Mouse (Mus musculus) midbrain, embryonic 15.5 days (tissue): ENCODE results near the gene Olfr1253. TPM values are rescaled to one million over a fixed set of nuclear protein-coding genes. Genes with fewer than 3 reads are reported as not detected.

Experiments
- ATAC-seq: fragments of 200-750 bp; cut with Nextera tagmentation; replicated peaks from 2 replicates; pipeline ENCODE4 v1.8.0; 2017; ENCODE audit warnings: moderate TSS enrichment
- H3K27ac ChIP-seq: fragments of 300-500 bp; sonication (generic); 2 replicates; pipeline ENCODE4 v1.5.1; 2015; ENCODE audit warnings: mild to moderate bottlenecking, inconsistent platforms
- H3K27me3 ChIP-seq: fragments of 300-500 bp; sonication (generic); replicated peaks from 2 replicates; pipeline ENCODE4 v1.6.1; 2015; ENCODE audit warnings: inconsistent platforms
- H3K36me3 ChIP-seq: fragments of 300-500 bp; sonication (generic); replicated peaks from 2 replicates; pipeline ENCODE4 v1.6.1; 2015; ENCODE audit warnings: inconsistent platforms
- H3K4me1 ChIP-seq: fragments of 300-500 bp; sonication (generic); 2 replicates; pipeline ENCODE4 v1.6.1; 2015; ENCODE audit warnings: inconsistent platforms
- H3K4me2 ChIP-seq: fragments of 300-500 bp; sonication (generic); 2 replicates; pipeline ENCODE4 v1.6.1; 2015; ENCODE audit warnings: inconsistent platforms, mild to moderate bottlenecking, moderate library complexity
- H3K4me3 ChIP-seq: fragments of 300-500 bp; sonication (generic); 2 replicates; pipeline ENCODE4 v1.5.1; 2015; ENCODE audit warnings: mild to moderate bottlenecking, inconsistent platforms
- H3K9ac ChIP-seq: fragments of 300-500 bp; sonication (generic); 2 replicates; pipeline ENCODE4 v1.6.1; 2015; ENCODE audit warnings: mild to moderate bottlenecking, inconsistent platforms
- H3K9me3 ChIP-seq: fragments of 300-500 bp; sonication (generic); 2 replicates; pipeline ENCODE4 v1.6.1; 2016; ENCODE audit warnings: inconsistent platforms
- WGBS: fragments of 180-500 bp; shearing (Covaris S2); methylation state at CpG from one replicate; pipeline ENCODE4 v1.1.7; 2015; ENCODE audit warnings: mixed read lengths; 5-methylcytosine and 5-hydroxymethylcytosine counted together
- polyA plus RNA-seq: library from polyadenylated mRNA; unstranded; fragments of >200 nt; fragmentation: Nextera tagmentation; extraction: Ambion mirVana; gene quantifications from 2 replicates; pipeline ENCODE4 v1.2.1, GENCODE M21; 2015

Olfr1253 gene
- polyA plus RNA-seq, result not detected in 2 replicates

DNA sequence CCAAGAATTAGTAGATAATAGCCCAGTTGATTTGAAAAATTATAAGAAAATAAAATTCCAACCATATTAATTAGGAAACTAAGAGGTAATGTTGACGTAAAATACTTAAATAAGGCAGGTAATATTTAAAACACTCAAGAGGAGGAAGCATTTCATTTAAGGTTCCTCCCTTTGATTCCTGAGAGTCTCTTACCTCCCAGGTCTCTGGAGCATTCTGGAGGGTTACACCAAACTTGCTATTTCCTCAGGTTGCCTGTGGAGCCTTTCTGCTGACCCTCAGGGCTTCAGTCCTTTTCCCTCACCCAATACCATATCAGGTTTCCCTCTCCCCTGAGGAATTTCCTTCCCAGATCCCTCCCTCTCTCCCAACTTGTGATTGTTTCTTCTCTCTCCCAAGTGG, at the start of gene Olfr1253:
TSS of gene Olfr1253 (minus strand) at position 101 of the 400 bp plus-strand sequence.
- Histone ChIP-seq H3K4me2 (no peak within 1 kb of the TSS), H3K27ac (no peak within 1 kb of the TSS), H3K4me1 (no peaks in the 10 kb centered on the region), H3K9me3 (no peaks in the 10 kb centered on the region), H3K9ac (no peak within 1 kb of the TSS), H3K4me3 (no peak within 1 kb of the TSS), H3K27me3 (no peaks in the 10 kb centered on the region), H3K36me3 (no peaks in the 10 kb centered on the region)
- ATAC-seq, result no peak
- 88% methylated on average over 1 of the region's 1 CpGs for WGBS

- Histone ChIP-seq H3K9me3 (no peaks in the 10 kb centered on the region), H3K4me2 (no peak overlapping the region), H3K27me3 (no peaks in the 10 kb centered on the region), H3K36me3 (no peaks in the 10 kb centered on the region), H3K4me1 (no peaks in the 10 kb centered on the region), H3K27ac (no peak overlapping the region), H3K9ac (no peak overlapping the region), H3K4me3 (no peak overlapping the region)
- no peak for ATAC-seq
- 98% methylated on average over 3 of the region's 3 CpGs for WGBS
Measured at GRCm38 (mm10) chr2:89799583-89799982, 42.7 kb upstream of the Olfr1253 start.

GRCm38 (mm10) chr2:89793519-89793918, 36.6 kb upstream of the Olfr1253 start, which contains the start of gene Olfr1254:
Gene Olfr1254, minus strand, starts transcription at chr2:89793619.
- Histone ChIP-seq H3K27ac (no peak within 1 kb of the TSS), H3K27me3 (no peaks in the 10 kb centered on the region), H3K9me3 (no peaks in the 10 kb centered on the region), H3K9ac (no peak within 1 kb of the TSS), H3K4me1 (no peaks in the 10 kb centered on the region), H3K36me3 (no peaks in the 10 kb centered on the region), H3K4me3 (no peak within 1 kb of the TSS), H3K4me2 (no peak within 1 kb of the TSS)
- no peak for ATAC-seq

DNA sequence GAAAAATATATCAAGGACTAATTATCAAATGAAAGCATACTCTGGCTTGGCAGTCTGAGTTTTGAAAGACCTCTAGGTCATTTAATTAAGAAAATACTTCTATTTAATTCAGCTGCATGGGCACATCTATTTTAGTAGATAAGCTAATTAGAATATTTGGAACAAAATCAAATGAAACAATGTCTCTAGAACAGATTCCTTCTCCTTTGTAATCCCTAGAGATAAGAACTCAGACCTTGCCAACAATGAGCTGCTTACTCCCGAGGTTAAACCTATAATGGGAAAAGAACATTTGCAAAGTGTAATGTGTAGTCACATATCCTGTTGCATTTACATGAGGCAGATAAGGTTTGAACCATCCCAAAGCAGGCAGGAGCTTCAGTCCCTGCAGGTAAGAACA, 32.0 kb downstream of the Olfr1253 start, which contains the start of gene Olfr1252:
TSS of gene Olfr1252 (minus strand) at position 101 of the 400 bp plus-strand sequence.
- Histone ChIP-seq H3K4me1 (no peaks in the 10 kb centered on the region), H3K4me3 (no peak within 1 kb of the TSS), H3K4me2 (no peak within 1 kb of the TSS), H3K27ac (no peak within 1 kb of the TSS), H3K36me3 (no peaks in the 10 kb centered on the region), H3K9ac (no peak within 1 kb of the TSS), H3K9me3 (no peaks in the 10 kb centered on the region), H3K27me3 (no peaks in the 10 kb centered on the region)
- no peak for ATAC-seq
- 56% methylated on average over 1 of the region's 1 CpGs for WGBS

Other genes starting within 250 kb of the Olfr1253 start
- not detected in 2 replicates for gene Olfr1243, start 225.6 kb downstream of the Olfr1253 start, polyA plus RNA-seq
- not detected in 2 replicates for gene Olfr1245, start 178.6 kb downstream of the Olfr1253 start, polyA plus RNA-seq
- gene Olfr1246, start 163.9 kb downstream of the Olfr1253 start, polyA plus RNA-seq, result not detected in 2 replicates
- not detected in 2 replicates for gene Olfr1247, start 143.0 kb downstream of the Olfr1253 start, polyA plus RNA-seq
- not detected in 2 replicates for gene Olfr1248, start 138.8 kb downstream of the Olfr1253 start, polyA plus RNA-seq
- gene Olfr1249, start 122.1 kb downstream of the Olfr1253 start, polyA plus RNA-seq, result not detected in 2 replicates
- not detected in 2 replicates for gene Olfr1250, start 95.6 kb downstream of the Olfr1253 start, polyA plus RNA-seq
- gene Olfr1251, start 85.2 kb downstream of the Olfr1253 start, polyA plus RNA-seq, result not detected in 2 replicates
- gene Olfr1252, start 32.1 kb downstream of the Olfr1253 start, polyA plus RNA-seq, result not detected in 2 replicates
- not detected in 2 replicates for gene Olfr1254, start 36.5 kb upstream of the Olfr1253 start, polyA plus RNA-seq
- not detected in 2 replicates for gene Olfr1255, start 55.0 kb upstream of the Olfr1253 start, polyA plus RNA-seq
- gene Olfr1256, start 84.5 kb upstream of the Olfr1253 start, polyA plus RNA-seq, result not detected in 2 replicates
- gene Olfr48, start 91.1 kb upstream of the Olfr1253 start, polyA plus RNA-seq, result not detected in 2 replicates
- gene Olfr1257, start 121.3 kb upstream of the Olfr1253 start, polyA plus RNA-seq, result not detected in 2 replicates
- gene Olfr1258, start 170.2 kb upstream of the Olfr1253 start, polyA plus RNA-seq, result not detected in 2 replicates
- not detected in 2 replicates for gene Olfr1259, start 191.6 kb upstream of the Olfr1253 start, polyA plus RNA-seq
- gene Olfr1260, start 217.2 kb upstream of the Olfr1253 start, polyA plus RNA-seq, result not detected in 2 replicates
- not detected in 2 replicates for gene Olfr1261, start 234.1 kb upstream of the Olfr1253 start, polyA plus RNA-seq
- not detected in 2 replicates for gene Olfr1262, start 243.1 kb upstream of the Olfr1253 start, polyA plus RNA-seq